19 mouse cellular contexts compared by ENCODE assay signal in genomic region chr10:55769642-55770041, GRCm38 (mm10).
DNase-seq lines count a peak whose midpoint lies in the region; ATAC-seq lines count a peak whose summit lies in the region.
"Had no signal": no experiment of that assay in that cellular context is flagged by ENCODE, and none has a peak within 500 bp of the region (broad histone marks: within the 10 kb centered on the region; RNA-seq: fewer than 3 reads in every experiment).

No protein-coding gene starts in this region.

- peak; percentile 35 for DNase-seq in embryo, embryonic 10.5 days (ENCODE audit: low spot score)
- no peak for DNase-seq in embryo, embryonic 9.5 days (ENCODE audit: extremely low spot score)
- DNase-seq in kidney, postnatal 4 days, result no peak
- DNase-seq in embryonic facial prominence, embryonic 10.5 days (ENCODE audit: low spot score), result peak; percentile 9
- no peak for DNase-seq in adrenal gland, adult 8-10 months
- DNase-seq in right cerebral cortex, postnatal 36 days (ENCODE audit: low spot score in 2 of 2), result no peak
- DNase-seq: cerebellum, adult 2 months; lung, adult 18-20 months; right cerebral cortex, postnatal 4 days; thymus, adult 2 months had no signal

- H3K4me1 ChIP-seq in kidney, embryonic 14.5 days (ENCODE audit: control insufficient read depth, insufficient read depth, low read length), result no peaks in the 10 kb centered on the region
- 0 out of 2 replicates have a peak, but pooled peaks cover 6% of the 10 kb centered on the region for H3K4me1 ChIP-seq in embryonic facial prominence, embryonic 10.5 days
- H3K4me1 ChIP-seq in midbrain, embryonic 15.5 days, result no peaks in the 10 kb centered on the region
- H3K4me1 ChIP-seq: embryonic facial prominence, embryonic 15.5 days; heart, embryonic 13.5 days; megakaryocyte, embryonic 14.5 days had no signal

- no peaks in the 10 kb centered on the region for H3K27me3 ChIP-seq in kidney, embryonic 14.5 days (ENCODE audit: control insufficient read depth, insufficient read depth, low read length)
- H3K27me3 ChIP-seq in embryonic facial prominence, embryonic 10.5 days (replicated peaks; ENCODE audit: low read depth, poor library complexity, severe bottlenecking), result no peaks in the 10 kb centered on the region
- H3K27me3 ChIP-seq in midbrain, embryonic 15.5 days (replicated peaks), result no peaks in the 10 kb centered on the region
- H3K27me3 ChIP-seq: embryonic facial prominence, embryonic 15.5 days; heart, embryonic 13.5 days; megakaryocyte, embryonic 14.5 days had no signal

- H3K4me2 ChIP-seq in kidney, embryonic 14.5 days (replicated peaks; ENCODE audit: low read depth, low read length), result no peak overlapping the region
- H3K4me2 ChIP-seq in midbrain, embryonic 15.5 days, result no peak overlapping the region
- H3K4me2 ChIP-seq: embryonic facial prominence, embryonic 15.5 days; heart, embryonic 13.5 days; liver, embryonic 11.5 days had no signal

- peak; percentile 86 for ATAC-seq in kidney, embryonic 14.5 days (ENCODE audit: low FRiP score, low TSS enrichment)
- ATAC-seq in midbrain, embryonic 15.5 days (replicated peaks), result peak; percentile 77
- ATAC-seq: hindbrain, postnatal 0 days; intestine, postnatal 0 days had no signal

- no peaks in the 10 kb centered on the region for H3K9me3 ChIP-seq in kidney, embryonic 14.5 days (ENCODE audit: control insufficient read depth, low read length)
- no peaks in the 10 kb centered on the region for H3K9me3 ChIP-seq in embryonic facial prominence, embryonic 10.5 days
- H3K9me3 ChIP-seq in midbrain, embryonic 15.5 days, result no peaks in the 10 kb centered on the region
- H3K9me3 ChIP-seq: embryonic facial prominence, embryonic 15.5 days; heart, embryonic 13.5 days; megakaryocyte, embryonic 14.5 days had no signal

- H3K36me3 ChIP-seq in kidney, embryonic 14.5 days (ENCODE audit: control insufficient read depth, insufficient read depth, low read length), result no peaks in the 10 kb centered on the region
- no peaks in the 10 kb centered on the region for H3K36me3 ChIP-seq in embryonic facial prominence, embryonic 10.5 days (replicated peaks)
- H3K36me3 ChIP-seq in midbrain, embryonic 15.5 days (replicated peaks), result no peaks in the 10 kb centered on the region
- H3K36me3 ChIP-seq: embryonic facial prominence, embryonic 15.5 days; heart, embryonic 13.5 days had no signal

- WGBS in kidney, embryonic 14.5 days, result 18% methylated on average over 6 of the region's 6 CpGs
- WGBS in embryonic facial prominence, embryonic 10.5 days, result 50% methylated on average over 6 of the region's 6 CpGs
- 48% methylated on average over 6 of the region's 6 CpGs for WGBS in midbrain, embryonic 15.5 days

- no peak overlapping the region for H3K27ac ChIP-seq in kidney, embryonic 14.5 days (ENCODE audit: low read depth, low read length)
- no peak overlapping the region for H3K27ac ChIP-seq in embryonic facial prominence, embryonic 10.5 days (replicated peaks)
- H3K27ac ChIP-seq in midbrain, embryonic 15.5 days, result no peak overlapping the region
- H3K27ac ChIP-seq: embryonic facial prominence, embryonic 15.5 days; heart, embryonic 13.5 days; hindbrain, postnatal 0 days had no signal

- no peak overlapping the region for H3K4me3 ChIP-seq in kidney, embryonic 14.5 days (ENCODE audit: low read length)
- H3K4me3 ChIP-seq in embryonic facial prominence, embryonic 10.5 days, result no peak overlapping the region
- no peak overlapping the region for H3K4me3 ChIP-seq in midbrain, embryonic 15.5 days
- H3K4me3 ChIP-seq: embryonic facial prominence, embryonic 15.5 days; heart, embryonic 13.5 days; megakaryocyte, embryonic 14.5 days; myocyte had no signal

- H3K9ac ChIP-seq in kidney, embryonic 14.5 days (ENCODE audit: low read depth, low read length), result no peak overlapping the region
- no peak overlapping the region for H3K9ac ChIP-seq in midbrain, embryonic 15.5 days
- H3K9ac ChIP-seq: embryonic facial prominence, embryonic 15.5 days; heart, embryonic 13.5 days had no signal

Comparison
In these comparisons a context has a peak if more than half of its experiments do, and no peak if none do; other contexts are left out.
1. DNase-seq: peak in embryo, embryonic 10.5 days (single experiment) and embryonic facial prominence, embryonic 10.5 days (single experiment); none in embryo, embryonic 9.5 days (single experiment), kidney, postnatal 4 days (0 of 2), adrenal gland, adult 8-10 months (single experiment) and right cerebral cortex, postnatal 36 days (0 of 2).